Mouse (Mus musculus) MEL (cell line): ENCODE data around the gene Pstpip1. TPM values are rescaled to one million over a fixed set of nuclear protein-coding genes. Genes with fewer than 3 reads are reported as not detected.
A peak's percentile ranks its signal among the peaks of the same experiment; 100 is the strongest.

Experiments used
- DNase-seq: peaks from one replicate; pipeline ENCODE4 v3.0.0; 2011; ENCODE audit warnings: low read depth, low spot score
- H3K27ac ChIP-seq: 2 replicates; pipeline ENCODE4 v1.5.1; 2012; ENCODE audit warnings: low read depth, mild to moderate bottlenecking, control low read depth, low read length, moderate library complexity; ENCODE audit not compliant: control insufficient read depth
- H3K27me3 ChIP-seq, 2 experiments: fragments of 150-350 bp in 1 of 2; sonication (generic) in 1 of 2; 2 replicates each; pipeline ENCODE4 v1.6.1; 2012; ENCODE audit warnings: low read length in 2 of 2, mild to moderate bottlenecking in 2 of 2, improper control_type of control experiment in 1 of 2, moderate library complexity in 1 of 2; ENCODE audit not compliant: insufficient read depth in 2 of 2, control insufficient read depth in 1 of 2
- H3K36me3 ChIP-seq, 2 experiments: 2 replicates each; pipeline ENCODE4 v1.6.1; 2012 to 2014; ENCODE audit warnings: low read length in 2 of 2, improper control_type of control experiment in 1 of 2, inconsistent platforms in 1 of 2, mild to moderate bottlenecking in 1 of 2; ENCODE audit not compliant: insufficient read depth in 2 of 2, control insufficient read depth in 1 of 2
- H3K4me1 ChIP-seq, 2 experiments: fragments of 150-350 bp in 1 of 2; sonication (generic) in 1 of 2; 2 replicates each; pipeline ENCODE4 v1.6.1; 2012; ENCODE audit warnings: low read length in 2 of 2, improper control_type of control experiment in 1 of 2, mild to moderate bottlenecking in 1 of 2; ENCODE audit not compliant: insufficient read depth in 2 of 2, control insufficient read depth in 1 of 2
- H3K4me3 ChIP-seq, 2 experiments: fragments of 150-350 bp in 1 of 2; sonication (generic) in 1 of 2; 2 replicates each; pipeline ENCODE4 v1.5.1; 2012; ENCODE audit warnings: low read depth in 2 of 2, low read length in 2 of 2, mild to moderate bottlenecking in 2 of 2, moderate library complexity in 2 of 2, control low read depth in 1 of 2, improper control_type of control experiment in 1 of 2; ENCODE audit not compliant: control insufficient read depth in 1 of 2, insufficient read depth in 1 of 2
- H3K79me2 ChIP-seq: 2 replicates; pipeline ENCODE4 v1.6.1; 2012; ENCODE audit warnings: mild to moderate bottlenecking, low read length, moderate library complexity; ENCODE audit not compliant: control insufficient read depth, poor library complexity, insufficient read depth
- H3K9ac ChIP-seq: 2 replicates; pipeline ENCODE4 v1.6.1; 2012; ENCODE audit warnings: low read depth, mild to moderate bottlenecking, control low read depth, low read length, moderate library complexity; ENCODE audit not compliant: control insufficient read depth, poor library complexity, severe bottlenecking
- H3K9me3 ChIP-seq: fragments of 150-350 bp; sonication (generic); replicated peaks from 2 replicates; pipeline ENCODE4 v1.6.1; 2012; ENCODE audit warnings: mild to moderate bottlenecking, low read length, improper control_type of control experiment, moderate library complexity; ENCODE audit not compliant: insufficient read depth
- BHLHE40 ChIP-seq: IDR thresholded peaks from 2 replicates; pipeline ENCODE4 v1.6.1; 2012; ENCODE audit warnings: low read depth, mild to moderate bottlenecking, inconsistent platforms, low read length, improper control_type of control experiment, borderline replicate concordance
- CHD1 ChIP-seq: IDR thresholded peaks from 2 replicates; pipeline ENCODE4 v1.6.1; 2012; ENCODE audit warnings: low read depth, mild to moderate bottlenecking, inconsistent platforms, low read length, improper control_type of control experiment
- CHD2 ChIP-seq: IDR thresholded peaks from 2 replicates; pipeline ENCODE4 v1.6.1; 2011; ENCODE audit warnings: low read length, improper control_type of control experiment
- CTCF ChIP-seq, 3 experiments: IDR thresholded peaks in 2 of 3; conservative IDR thresholded peaks in 1 of 3; 2 replicates each; pipeline ENCODE4 v1.5.1; 2011 to 2012; ENCODE audit warnings: low read length in 3 of 3, low read depth in 2 of 3, mild to moderate bottlenecking in 2 of 3, improper control_type of control experiment in 1 of 3, inconsistent platforms in 1 of 3, mixed read lengths in 1 of 3, moderate library complexity in 1 of 3; ENCODE audit not compliant: control insufficient read depth in 1 of 3, insufficient read depth in 1 of 3, poor library complexity in 1 of 3, severe bottlenecking in 1 of 3
- E2F4 ChIP-seq: IDR thresholded peaks from 2 replicates; pipeline ENCODE4 v1.6.1; 2011; ENCODE audit warnings: low read depth, low read length, improper control_type of control experiment, borderline replicate concordance
- ELF1 ChIP-seq: IDR thresholded peaks from 2 replicates; pipeline ENCODE4 v1.6.1; 2014; ENCODE audit warnings: low read depth, mild to moderate bottlenecking, inconsistent platforms, low read length, improper control_type of control experiment, moderate library complexity
- EP300 ChIP-seq, 2 experiments: IDR thresholded peaks; 2 replicates each; pipeline ENCODE4 v1.6.1; 2011; ENCODE audit warnings: improper control_type of control experiment in 2 of 2, low read length in 2 of 2, low read depth in 1 of 2, mild to moderate bottlenecking in 1 of 2
- ETS1 ChIP-seq: IDR thresholded peaks from 2 replicates; pipeline ENCODE4 v1.6.1; 2012; ENCODE audit warnings: low read depth, mild to moderate bottlenecking, inconsistent platforms, low read length, improper control_type of control experiment, moderate library complexity
- GABPA ChIP-seq: IDR thresholded peaks from 2 replicates; pipeline ENCODE4 v1.6.1; 2012; ENCODE audit warnings: low read depth, mild to moderate bottlenecking, inconsistent platforms, low read length, improper control_type of control experiment, moderate library complexity
- GATA1 ChIP-seq: IDR thresholded peaks from 2 replicates; pipeline ENCODE4 v1.6.1; 2011; ENCODE audit warnings: low read depth, low read length, improper control_type of control experiment
- HCFC1 ChIP-seq: IDR thresholded peaks from 2 replicates; pipeline ENCODE4 v1.6.1; 2012; ENCODE audit warnings: low read depth, mild to moderate bottlenecking, inconsistent platforms, low read length, improper control_type of control experiment, moderate library complexity
- JUND ChIP-seq: IDR thresholded peaks from 2 replicates; pipeline ENCODE4 v1.6.1; 2011; ENCODE audit warnings: low read depth, mild to moderate bottlenecking, improper control_type of control experiment, low read length
- KAT2A ChIP-seq: conservative IDR thresholded peaks from 2 replicates; pipeline ENCODE4 v1.6.1; 2012; ENCODE audit warnings: low read depth, low read length, improper control_type of control experiment, inconsistent platforms
- MAFK ChIP-seq: IDR thresholded peaks from 2 replicates; pipeline ENCODE4 v1.6.1; 2011; ENCODE audit warnings: low read depth, mild to moderate bottlenecking, low read length, improper control_type of control experiment, borderline replicate concordance
- MAX ChIP-seq: IDR thresholded peaks from 2 replicates; pipeline ENCODE4 v1.6.1; 2011; ENCODE audit warnings: low read length, improper control_type of control experiment
- MAZ ChIP-seq: IDR thresholded peaks from 2 replicates; pipeline ENCODE4 v1.6.1; 2012; ENCODE audit warnings: low read depth, mild to moderate bottlenecking, inconsistent platforms, low read length, improper control_type of control experiment
- MEF2A ChIP-seq: IDR thresholded peaks from 2 replicates; pipeline ENCODE4 v1.6.1; 2014; ENCODE audit warnings: low read depth, mild to moderate bottlenecking, inconsistent platforms, low read length, improper control_type of control experiment; ENCODE audit not compliant: poor library complexity, insufficient replicate concordance, severe bottlenecking; ENCODE audit errors: extremely low read depth
- MXI1 ChIP-seq: IDR thresholded peaks from 2 replicates; pipeline ENCODE4 v1.6.1; 2011; ENCODE audit warnings: mild to moderate bottlenecking, low read depth, low read length, improper control_type of control experiment
- MYB ChIP-seq: IDR thresholded peaks from 2 replicates; pipeline ENCODE4 v1.6.1; 2011; ENCODE audit warnings: mild to moderate bottlenecking, low read depth, low read length, improper control_type of control experiment
- MYC ChIP-seq: IDR thresholded peaks from 2 replicates; pipeline ENCODE4 v1.6.1; 2011; ENCODE audit warnings: low read depth, mild to moderate bottlenecking, low read length, improper control_type of control experiment, moderate library complexity
- NELFE ChIP-seq: IDR thresholded peaks from 2 replicates; pipeline ENCODE4 v1.6.1; 2011; ENCODE audit warnings: low read depth, low read length, improper control_type of control experiment
- POLR2A ChIP-seq, 2 experiments: IDR thresholded peaks; 2 replicates each; pipeline ENCODE4 v1.6.1; 2011 to 2012; ENCODE audit warnings: low read length in 2 of 2, mild to moderate bottlenecking in 2 of 2, control low read depth in 1 of 2, improper control_type of control experiment in 1 of 2, low read depth in 1 of 2, moderate library complexity in 1 of 2; ENCODE audit not compliant: control insufficient read depth in 1 of 2, insufficient read depth in 1 of 2, poor library complexity in 1 of 2
- POLR2AphosphoS2 ChIP-seq: IDR thresholded peaks from 2 replicates; pipeline ENCODE4 v1.6.1; 2011; ENCODE audit warnings: low read length, improper control_type of control experiment
- POLR2AphosphoS5 ChIP-seq: IDR thresholded peaks from 2 replicates; pipeline ENCODE4 v1.6.1; 2012; ENCODE audit warnings: low read depth, borderline replicate concordance, mild to moderate bottlenecking, inconsistent platforms, low read length, moderate library complexity, mixed read lengths
- RCOR1 ChIP-seq: IDR thresholded peaks from 2 replicates; pipeline ENCODE4 v1.6.1; 2012; ENCODE audit warnings: low read depth, mild to moderate bottlenecking, inconsistent platforms, low read length, improper control_type of control experiment
- SIN3A ChIP-seq: IDR thresholded peaks from 2 replicates; pipeline ENCODE4 v1.6.1; 2012; ENCODE audit warnings: low read length, improper control_type of control experiment, inconsistent platforms
- TAL1 ChIP-seq: IDR thresholded peaks from 2 replicates; pipeline ENCODE4 v1.6.1; 2012; ENCODE audit warnings: mild to moderate bottlenecking, inconsistent platforms, low read length, moderate library complexity, mixed read lengths
- TBP ChIP-seq: IDR thresholded peaks from 2 replicates; pipeline ENCODE4 v1.8.0; 2011; ENCODE audit warnings: low read depth, low read length, improper control_type of control experiment
- TCF12 ChIP-seq: IDR thresholded peaks from 2 replicates; pipeline ENCODE4 v1.6.1; 2014; ENCODE audit warnings: low read depth, mild to moderate bottlenecking, inconsistent platforms, low read length, improper control_type of control experiment, moderate library complexity
- USF1 ChIP-seq: IDR thresholded peaks from 2 replicates; pipeline ENCODE4 v1.6.1; 2014; ENCODE audit warnings: low read depth, mild to moderate bottlenecking, inconsistent platforms, low read length, improper control_type of control experiment, moderate library complexity
- USF2 ChIP-seq, 2 experiments: IDR thresholded peaks; 2 replicates each; pipeline ENCODE4 v1.6.1; 2011 to 2012; ENCODE audit warnings: improper control_type of control experiment in 2 of 2, low read length in 2 of 2, borderline replicate concordance in 1 of 2, inconsistent platforms in 1 of 2, low read depth in 1 of 2, mild to moderate bottlenecking in 1 of 2; ENCODE audit not compliant: insufficient read depth in 1 of 2
- ZC3H11A ChIP-seq: IDR thresholded peaks from 2 replicates; pipeline ENCODE4 v1.6.1; 2012; ENCODE audit warnings: low read depth, mild to moderate bottlenecking, inconsistent platforms, low read length, improper control_type of control experiment
- ZKSCAN1 ChIP-seq: IDR thresholded peaks from 2 replicates; pipeline ENCODE4 v1.6.1; 2012; ENCODE audit warnings: low read depth, mild to moderate bottlenecking, inconsistent platforms, low read length, improper control_type of control experiment, moderate library complexity
- ZNF384 ChIP-seq: IDR thresholded peaks from 2 replicates; pipeline ENCODE4 v1.6.1; 2012; ENCODE audit warnings: low read depth, mild to moderate bottlenecking, inconsistent platforms, low read length, improper control_type of control experiment
- polyA plus RNA-seq, 2 experiments: library from polyadenylated mRNA; stranded (reverse) in 1 of 2; unstranded in 1 of 2; fragments of >175 nt in 1 of 2; fragments of >200 nt in 1 of 2; gene quantifications; 2 replicates each; pipeline versions ENCODE4 v1.2.1 to v1.2.4; 2012; ENCODE audit warnings: low replicate concordance in 2 of 2, low read depth in 1 of 2; ENCODE audit not compliant: insufficient read length in 2 of 2, insufficient read depth in 1 of 2, missing spikeins in 1 of 2
- total RNA-seq: library from RNA; depleted of rRNA; stranded (reverse); fragments of 300-350 nt; gene quantifications from 2 replicates; pipeline ENCODE4 v1.2.3, GENCODE M21; 2012

Gene Pstpip1
- total and polyA plus RNA-seq, 3 experiments: 0.04 to 0.22 TPM; not detected in 1

- TF ChIP-seq KAT2A: no peak
Observed at GRCm38 (mm10) chr9:56041372-56042180, 48.2 kb upstream of the Pstpip1 start, which contains the start of gene Rcn2 (continued).

GRCm38 (mm10) chr9:56042181-56042621 lies 47.6 kb upstream of the Pstpip1 start:
- Histone ChIP-seq H3K27ac (peak overlapping the region; percentile 40), H3K36me3 (peaks cover 3 to 5% of the 10 kb centered on the region in 2 experiments; a peak in 3 of 4 replicates), H3K79me2 (no peaks in the 10 kb centered on the region; the same call in 1 of the 2 replicates), H3K9me3 (no peaks in the 10 kb centered on the region), H3K4me1 (peaks cover 0 to 6% of the 10 kb centered on the region in 2 experiments; a peak in 1 of 4 replicates), H3K4me3 (peak overlapping the region; percentile 77 to 90), H3K9ac (peak overlapping the region; percentile 87), H3K27me3 (peaks cover 0 to 7% of the 10 kb centered on the region in 2 experiments; a peak in 3 of 4 replicates)
- DNase-seq: no peak
- TF ChIP-seq MXI1: peak; percentile 8; the same call in 1 of the 2 replicates
- peak; percentile 7; the same call in 1 of the 2 replicates for TF ChIP-seq HCFC1
- no peak for TF ChIP-seq ELF1
- 0 out of 2 replicates have a peak, but pooled peaks have one; percentile 31 for TF ChIP-seq E2F4
- no peak for TF ChIP-seq CTCF (IDR thresholded peaks at IDR 0.05 in 2 of 3, conservative IDR thresholded peaks at IDR 0.05 in 1 of 3; ENCODE audit: control insufficient read depth in 1 of 3, insufficient read depth in 1 of 3, low read depth in 2 of 3, low read length in 3 of 3, poor library complexity in 1 of 3, severe bottlenecking in 1 of 3)
- TF ChIP-seq MAFK: no peak
- TF ChIP-seq GATA1: no peak
- no peak for TF ChIP-seq POLR2AphosphoS5
- TF ChIP-seq MEF2A: no peak
- TF ChIP-seq SIN3A: no peak
- peak; percentile 88 for TF ChIP-seq MAX
- no peak for TF ChIP-seq GABPA
- no peak for TF ChIP-seq CHD1
- TF ChIP-seq TAL1: no peak
- TF ChIP-seq POLR2A (IDR thresholded peaks at IDR 0.05; ENCODE audit: control insufficient read depth in 1 of 2, insufficient read depth in 1 of 2, low read depth in 1 of 2, low read length in 2 of 2, poor library complexity in 1 of 2): no peak
- no peak for TF ChIP-seq ZC3H11A
- TF ChIP-seq ETS1: 0 out of 2 replicates have a peak, but pooled peaks have one; percentile 10
- TF ChIP-seq MYC: peak; percentile 34; the same call in 1 of the 2 replicates
- TF ChIP-seq ZKSCAN1: no peak
- TF ChIP-seq NELFE: no peak
- TF ChIP-seq USF2 (IDR thresholded peaks at IDR 0.05; ENCODE audit: borderline replicate concordance in 1 of 2, insufficient read depth in 1 of 2, low read depth in 1 of 2, low read length in 2 of 2): no peak
- TF ChIP-seq TBP: peak; percentile 25; the same call in 1 of the 2 replicates
- TF ChIP-seq EP300 (IDR thresholded peaks at IDR 0.05; ENCODE audit: low read depth in 1 of 2, low read length in 2 of 2): no peak
- no peak for TF ChIP-seq USF1
- no peak for TF ChIP-seq RCOR1
- TF ChIP-seq MYB: no peak
- TF ChIP-seq MAZ: no peak
- no peak for TF ChIP-seq POLR2AphosphoS2
- no peak for TF ChIP-seq KAT2A
- TF ChIP-seq JUND: no peak
- TF ChIP-seq TCF12: no peak
- no peak for TF ChIP-seq CHD2
- no peak for TF ChIP-seq BHLHE40
- TF ChIP-seq ZNF384: no peak
